Mouse (Mus musculus) embryonic facial prominence, embryonic 15.5 days (tissue): ENCODE measurements around the gene Alg3. TPM values are rescaled to one million over a fixed set of nuclear protein-coding genes. Genes with fewer than 3 reads are reported as not detected.

Experiments used
- ATAC-seq: fragments of 200-750 bp; cut with Nextera tagmentation; 2 replicates; pipeline ENCODE4 v1.8.0; 2017; ENCODE audit warnings: low read depth, moderate TSS enrichment; ENCODE audit not compliant: insufficient number of reproducible peaks, low FRiP score, low TSS enrichment
- H3K27ac ChIP-seq: fragments of 300-500 bp; sonication (generic); replicated peaks from 2 replicates; pipeline ENCODE4 v1.5.1; 2015; ENCODE audit warnings: mild to moderate bottlenecking, inconsistent platforms
- H3K27me3 ChIP-seq: fragments of 300-500 bp; sonication (generic); 2 replicates; pipeline ENCODE4 v1.6.1; 2015; ENCODE audit warnings: inconsistent platforms
- H3K36me3 ChIP-seq: fragments of 300-500 bp; sonication (generic); 2 replicates; pipeline ENCODE4 v1.6.1; 2015; ENCODE audit warnings: mild to moderate bottlenecking, inconsistent platforms
- H3K4me1 ChIP-seq: fragments of 300-500 bp; sonication (generic); 2 replicates; pipeline ENCODE4 v1.6.1; 2015; ENCODE audit warnings: inconsistent platforms
- H3K4me2 ChIP-seq: fragments of 300-500 bp; sonication (generic); replicated peaks from 2 replicates; pipeline ENCODE4 v1.6.1; 2015; ENCODE audit warnings: mild to moderate bottlenecking, inconsistent platforms
- H3K4me3 ChIP-seq: fragments of 300-500 bp; sonication (generic); replicated peaks from 2 replicates; pipeline ENCODE4 v1.5.1; 2015; ENCODE audit warnings: mild to moderate bottlenecking, inconsistent platforms
- H3K9ac ChIP-seq: fragments of 300-500 bp; sonication (generic); 2 replicates; pipeline ENCODE4 v1.6.1; 2015; ENCODE audit warnings: inconsistent platforms
- H3K9me3 ChIP-seq: fragments of 300-500 bp; sonication (generic); replicated peaks from 2 replicates; pipeline ENCODE4 v1.6.1; 2016; ENCODE audit warnings: inconsistent platforms
- WGBS: fragments of 180-500 bp; shearing (Covaris S2); methylation state at CpG from one replicate; pipeline ENCODE4 v1.1.7; 2015; 5-methylcytosine and 5-hydroxymethylcytosine counted together
- polyA plus RNA-seq: library from polyadenylated mRNA; unstranded; fragments of >200 nt; fragmentation: Nextera tagmentation; extraction: Ambion mirVana; gene quantifications from 2 replicates; pipeline ENCODE4 v1.2.1, GENCODE M21; 2015

Alg3 gene
- polyA plus RNA-seq, 1 experiment from 2014 or later: 39.4 TPM

DNA sequence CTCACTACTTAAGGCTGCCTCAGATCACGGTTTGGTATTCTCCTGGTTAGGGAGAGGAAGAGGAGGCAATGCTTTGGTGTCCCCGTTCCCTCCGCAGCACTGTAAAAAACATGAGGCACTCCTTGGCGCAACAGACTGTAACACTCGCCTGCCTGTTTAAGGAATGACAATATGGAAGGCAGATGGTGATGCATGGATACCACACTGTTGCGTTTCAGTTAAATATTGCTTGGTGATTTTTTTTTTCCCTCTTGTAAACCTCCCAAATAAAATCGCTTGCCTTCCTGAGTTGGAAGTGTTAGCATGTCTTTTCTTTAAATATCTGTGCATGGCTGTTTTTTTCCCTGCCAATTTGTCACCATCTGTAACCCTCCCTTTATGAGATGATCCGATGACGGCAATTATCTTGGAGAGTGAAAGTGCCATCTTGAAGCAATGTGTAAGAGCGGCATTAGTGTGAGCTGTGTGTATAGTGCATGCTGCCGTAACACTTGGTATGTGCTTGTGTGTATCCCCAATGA lies 17.4 kb upstream of the Alg3 start:
- 39% methylated on average over 11 of the region's 11 CpGs for WGBS
- no peak overlapping the region for H3K27ac ChIP-seq
- peak overlapping the region; percentile 92; the same call in 1 of the 2 replicates for H3K4me2 ChIP-seq
- peaks cover 13% of the 10 kb centered on the region; the same call in 1 of the 2 replicates for H3K4me1 ChIP-seq
- H3K9me3 ChIP-seq: no peaks in the 10 kb centered on the region
- 0 out of 2 replicates have a peak, but pooled peaks cover 4% of the 10 kb centered on the region for H3K36me3 ChIP-seq
- H3K9ac ChIP-seq: no peak overlapping the region
- H3K27me3 ChIP-seq: peaks cover 12% of the 10 kb centered on the region; the same call in 1 of the 2 replicates
- no peak for ATAC-seq
- H3K4me3 ChIP-seq: peak overlapping the region; percentile 55

DNA sequence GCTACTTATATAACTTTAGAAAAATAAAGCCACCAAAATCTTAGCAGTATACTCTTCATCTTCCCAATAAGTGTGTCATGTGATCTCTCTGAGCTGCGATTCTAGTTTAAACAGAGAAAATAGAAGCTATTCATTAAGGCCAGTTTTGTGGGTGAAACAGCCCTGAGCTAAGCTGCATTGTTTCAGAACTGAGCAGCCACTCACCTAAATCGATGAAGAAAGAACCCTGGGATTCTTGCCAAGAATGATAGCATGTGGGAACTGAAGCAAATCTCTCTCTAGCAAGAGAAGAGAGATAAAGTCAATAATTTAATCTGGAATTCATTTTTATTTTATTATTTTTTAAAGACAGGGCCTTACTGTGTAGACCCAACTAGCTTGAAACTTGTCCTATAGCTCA lies 11.7 kb upstream of the Alg3 start:
- no peak for ATAC-seq
- 40% methylated on average over 2 of the region's 2 CpGs for WGBS
- Histone ChIP-seq H3K27me3 (peaks cover 28% of the 10 kb centered on the region), H3K4me1 (peaks cover 34% of the 10 kb centered on the region), H3K4me3 (no peak overlapping the region), H3K9ac (no peak overlapping the region), H3K9me3 (no peaks in the 10 kb centered on the region), H3K27ac (no peak overlapping the region), H3K36me3 (no peaks in the 10 kb centered on the region), H3K4me2 (no peak overlapping the region)

DNA sequence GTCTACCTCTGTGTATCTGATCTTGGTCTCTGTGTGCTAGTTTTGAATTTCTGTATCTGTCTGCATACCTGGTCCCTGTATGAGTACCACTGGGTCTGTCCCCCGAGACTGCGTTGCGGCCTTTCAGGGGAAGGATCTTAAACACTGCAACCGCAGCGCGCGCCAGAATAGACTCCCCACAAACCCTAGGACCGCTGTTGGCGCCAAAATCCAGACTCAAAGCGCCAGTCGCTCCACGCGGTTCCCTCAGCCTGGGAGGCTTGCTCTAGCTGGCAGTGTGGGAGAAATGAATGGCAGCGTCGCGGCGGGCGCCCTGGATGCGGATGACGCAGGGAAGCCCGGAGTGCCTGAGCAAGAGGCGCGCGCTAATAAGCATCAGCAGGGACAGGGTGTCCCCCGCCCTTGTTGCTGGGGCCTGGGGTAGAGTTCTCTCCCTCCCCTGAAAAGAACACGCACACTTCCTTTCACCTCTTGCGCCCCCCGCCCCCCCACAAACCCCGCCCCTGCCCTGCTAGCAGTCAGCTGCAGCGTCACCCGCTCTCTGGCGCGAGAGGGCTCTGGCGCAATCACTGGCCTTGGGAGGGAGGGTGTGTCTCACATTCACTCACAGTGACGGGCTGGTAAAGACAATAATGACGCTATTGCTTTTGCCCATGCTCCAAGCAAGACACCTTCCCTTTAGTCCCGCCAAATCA lies 10.6 kb upstream of the Alg3 start:
- H3K4me1 ChIP-seq: peaks cover 34% of the 10 kb centered on the region
- peak; percentile 49; the same call in 1 of the 2 replicates for ATAC-seq
- no peaks in the 10 kb centered on the region for H3K9me3 ChIP-seq
- H3K9ac ChIP-seq: peak overlapping the region; percentile 37; the same call in 1 of the 2 replicates
- no peaks in the 10 kb centered on the region for H3K36me3 ChIP-seq
- H3K27me3 ChIP-seq: peaks cover 27% of the 10 kb centered on the region
- peak overlapping the region; percentile 69 for H3K4me3 ChIP-seq
- peak overlapping the region; percentile 99 for H3K4me2 ChIP-seq
- peak overlapping the region; percentile 44; the same call in 1 of the 2 replicates for H3K27ac ChIP-seq
- WGBS: 1% methylated on average over 35 of the region's 37 CpGs

DNA sequence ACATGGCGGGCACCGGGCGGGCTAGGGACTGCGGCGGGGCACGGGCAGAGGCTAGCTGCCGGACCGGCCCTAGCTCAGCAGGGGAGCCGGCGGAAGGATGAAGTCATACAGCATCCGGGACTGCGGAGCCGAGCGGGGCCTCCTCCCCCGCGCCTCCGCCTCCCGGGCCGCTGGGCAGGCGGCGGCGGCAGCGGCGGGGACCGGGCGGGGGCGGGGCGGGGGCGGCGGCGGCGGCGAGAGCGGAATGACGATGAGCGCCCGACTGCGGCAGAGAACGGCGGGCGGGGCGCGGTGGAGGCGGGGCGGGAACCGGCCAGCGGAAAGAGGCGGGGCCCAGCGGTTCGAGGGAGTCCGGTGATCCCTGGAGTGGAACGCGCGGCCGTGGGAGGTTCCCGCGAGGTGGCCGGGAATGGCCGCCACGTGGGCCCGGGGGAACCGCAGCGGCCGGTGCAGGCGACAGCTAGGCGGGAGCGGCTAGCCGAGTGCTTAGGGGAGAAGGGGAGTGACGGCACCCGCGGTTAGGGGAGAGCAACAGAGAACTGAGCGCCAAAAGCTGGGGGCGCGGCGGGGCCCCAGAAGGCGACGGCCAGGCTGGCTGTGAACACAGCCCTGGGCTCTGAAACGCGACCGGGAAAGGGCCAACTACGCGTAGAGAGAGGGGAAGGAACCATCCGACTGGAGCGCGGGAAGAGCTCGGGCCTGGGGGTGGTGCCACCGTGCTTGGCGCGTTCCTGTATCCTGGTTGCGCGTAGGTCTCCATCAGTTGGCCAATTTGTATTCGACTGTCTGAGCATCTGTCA lies 9.9 kb upstream of the Alg3 start, which contains the start of gene Camk2n2:
TSS of gene Camk2n2 (minus strand) at position 97 of the 800 bp plus-strand sequence.
- Histone ChIP-seq H3K27me3 (peaks cover 27% of the 10 kb centered on the region), H3K4me3 (peak within 1 kb of the TSS; percentile 69), H3K36me3 (no peaks in the 10 kb centered on the region), H3K9me3 (no peaks in the 10 kb centered on the region), H3K4me2 (peak within 1 kb of the TSS; percentile 99), H3K27ac (peak within 1 kb of the TSS; percentile 44; the same call in 1 of the 2 replicates), H3K4me1 (peaks cover 34% of the 10 kb centered on the region), H3K9ac (peak within 1 kb of the TSS; percentile 37; the same call in 1 of the 2 replicates)
- under 1% methylated on average over 75 of the region's 92 CpGs for WGBS
- peak; percentile 59 for ATAC-seq

GRCm38 (mm10) chr16:20620751-20621190 lies 9.2 kb upstream of the Alg3 start:
- Histone ChIP-seq H3K9me3 (no peaks in the 10 kb centered on the region), H3K9ac (peak overlapping the region; percentile 37; the same call in 1 of the 2 replicates), H3K27ac (0 out of 2 replicates have a peak overlapping the region, but pooled peaks have one; percentile 17), H3K36me3 (no peaks in the 10 kb centered on the region), H3K4me1 (peaks cover 34% of the 10 kb centered on the region), H3K4me2 (peak overlapping the region; percentile 99), H3K4me3 (peak overlapping the region; percentile 69), H3K27me3 (peaks cover 27% of the 10 kb centered on the region)
- ATAC-seq: no peak
- 0% methylated on average over 32 of the region's 32 CpGs for WGBS

DNA sequence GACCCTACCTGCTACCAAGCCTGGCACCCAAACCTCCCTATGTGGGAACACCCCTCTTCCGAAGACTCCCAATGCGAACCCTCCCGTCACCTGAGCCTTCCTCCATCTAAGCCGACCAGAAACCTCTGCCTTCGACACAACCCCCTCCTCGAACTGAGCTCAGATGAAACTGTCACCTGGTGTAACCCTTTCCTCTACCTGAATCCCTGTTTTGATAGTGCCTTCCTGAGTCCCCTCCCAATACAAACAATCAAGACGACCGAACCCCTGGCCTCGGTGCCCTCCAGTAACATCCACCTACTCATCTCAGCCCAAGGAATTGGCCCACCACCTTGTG lies 8.8 kb upstream of the Alg3 start:
- ATAC-seq: no peak
- Histone ChIP-seq H3K27me3 (peaks cover 27% of the 10 kb centered on the region), H3K9ac (no peak overlapping the region), H3K9me3 (no peaks in the 10 kb centered on the region), H3K4me3 (peak overlapping the region; percentile 69), H3K36me3 (no peaks in the 10 kb centered on the region), H3K4me1 (peaks cover 34% of the 10 kb centered on the region), H3K4me2 (peak overlapping the region; percentile 99), H3K27ac (no peak overlapping the region)
- 2% methylated on average over 9 of the region's 9 CpGs for WGBS

DNA sequence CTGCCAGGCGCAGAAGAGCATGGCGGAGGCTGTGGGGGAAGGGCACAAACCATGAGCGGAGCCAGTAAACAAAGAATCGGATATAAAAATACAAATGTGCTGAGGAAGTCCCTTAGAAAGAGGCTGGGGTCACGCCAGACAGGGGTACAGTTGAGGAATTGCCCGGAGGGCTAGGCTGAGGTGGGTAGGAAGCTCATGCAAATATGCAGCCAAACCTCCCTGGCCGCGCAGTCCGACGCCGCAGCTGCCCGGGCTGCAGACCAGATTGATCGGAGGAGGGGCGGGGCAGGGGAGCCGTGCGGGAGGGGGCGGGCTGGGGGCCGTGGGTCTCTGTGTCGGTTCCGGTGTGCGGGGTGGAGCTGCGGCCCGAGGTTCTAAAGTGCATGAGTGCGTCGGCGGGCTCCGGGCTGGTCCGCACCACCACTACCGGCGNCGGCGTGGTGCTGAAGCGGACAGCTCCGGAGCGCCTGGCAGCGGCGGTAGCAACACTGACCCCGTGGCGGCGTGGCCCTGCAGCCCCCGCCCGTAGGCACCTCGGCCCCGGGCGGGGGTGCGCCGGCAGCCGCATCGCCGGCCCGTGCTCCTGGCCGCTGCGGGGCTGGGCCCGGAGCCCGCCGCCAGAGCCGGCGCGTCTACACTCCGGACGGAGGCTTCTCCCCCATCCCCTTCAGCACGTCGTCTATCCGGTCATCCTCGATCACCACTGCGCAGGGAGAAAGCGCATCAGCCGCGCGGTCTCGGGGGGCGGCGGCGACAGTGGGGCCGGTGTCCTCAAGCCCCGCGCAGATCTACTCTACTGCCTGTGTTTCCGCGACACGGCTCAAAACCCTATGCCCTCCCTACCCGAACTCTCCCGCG lies 8.2 kb upstream of the Alg3 start:
- peak; percentile 58 for ATAC-seq
- Histone ChIP-seq H3K4me2 (peak overlapping the region; percentile 99), H3K4me3 (peak overlapping the region; percentile 69), H3K27me3 (peaks cover 27% of the 10 kb centered on the region), H3K9ac (no peak overlapping the region), H3K9me3 (no peaks in the 10 kb centered on the region), H3K4me1 (peaks cover 34% of the 10 kb centered on the region), H3K36me3 (no peaks in the 10 kb centered on the region), H3K27ac (no peak overlapping the region)
- 2% methylated on average over 81 of the region's 83 CpGs for WGBS

DNA sequence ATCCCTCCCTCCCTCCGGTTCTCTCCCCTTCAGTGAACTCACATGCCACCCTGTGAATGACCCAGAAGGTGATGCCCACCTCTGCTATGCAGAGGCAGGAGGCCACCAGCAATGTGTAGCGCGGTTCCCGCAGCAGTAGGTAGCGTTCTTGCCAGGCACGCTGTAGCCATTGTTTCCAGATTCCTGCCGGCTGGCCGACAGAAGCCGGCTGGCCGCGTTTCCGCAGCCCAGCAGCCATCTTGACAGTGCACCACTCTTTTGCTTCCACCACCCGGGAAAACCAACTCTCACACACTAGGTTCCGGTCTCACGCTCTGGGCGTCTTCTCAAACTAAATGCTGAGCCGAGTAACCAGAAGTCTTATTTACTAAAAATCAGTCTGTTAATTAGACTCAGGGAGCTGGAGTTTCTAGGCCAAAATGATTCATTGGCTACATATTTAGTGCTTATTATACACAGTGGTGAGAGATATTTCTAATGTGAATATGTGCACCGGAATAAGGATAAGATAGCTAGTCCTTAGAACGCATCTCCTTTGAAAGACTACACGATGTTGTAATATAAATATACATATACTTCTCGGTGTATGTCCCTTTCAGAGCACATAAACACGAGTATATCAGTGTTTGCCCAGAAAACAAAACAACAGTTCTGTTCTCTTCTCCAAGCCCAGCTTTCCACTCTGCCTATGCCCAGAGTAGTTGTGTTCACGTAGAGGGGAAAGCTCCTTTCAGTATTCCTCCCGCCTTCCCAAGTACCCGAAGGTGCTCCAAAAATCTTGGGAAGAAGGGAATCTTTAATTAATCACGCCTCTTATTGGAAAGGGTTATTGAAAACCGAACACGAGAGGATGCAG lies 806 bp downstream of the Alg3 start:
- H3K36me3 ChIP-seq: peaks cover 21% of the 10 kb centered on the region
- peak overlapping the region; percentile 79 for H3K27ac ChIP-seq
- under 1% methylated on average over 28 of the region's 28 CpGs for WGBS
- peaks cover 19% of the 10 kb centered on the region for H3K4me1 ChIP-seq
- peak; percentile 61; the same call in 1 of the 2 replicates for ATAC-seq
- H3K9ac ChIP-seq: peak overlapping the region; percentile 80
- H3K27me3 ChIP-seq: no peaks in the 10 kb centered on the region
- no peaks in the 10 kb centered on the region for H3K9me3 ChIP-seq
- H3K4me2 ChIP-seq: peak overlapping the region; percentile 81
- H3K4me3 ChIP-seq: peak overlapping the region; percentile 87

DNA sequence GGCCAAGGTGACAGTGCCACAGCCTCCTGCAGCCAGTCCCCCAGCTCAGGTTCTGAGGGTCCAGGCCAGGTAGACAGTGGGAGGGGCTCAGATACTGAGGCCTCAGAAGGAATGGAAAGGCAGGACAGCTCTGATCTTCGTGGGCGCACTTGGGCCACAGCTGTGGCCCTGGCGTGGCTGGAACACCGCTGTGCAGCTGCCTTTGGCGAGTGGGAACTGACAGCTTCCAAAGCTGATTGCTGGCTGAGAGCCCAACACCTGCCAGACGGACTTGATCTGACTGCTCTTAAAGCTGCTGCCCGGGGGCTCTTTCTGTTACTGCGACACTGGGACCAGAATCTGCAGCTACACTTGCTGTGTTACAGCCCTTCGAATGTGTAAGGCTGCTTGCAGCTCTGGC lies 6.8 kb downstream of the Alg3 start:
- Histone ChIP-seq H3K27me3 (no peaks in the 10 kb centered on the region), H3K4me2 (no peak overlapping the region), H3K4me3 (no peak overlapping the region), H3K9me3 (no peaks in the 10 kb centered on the region), H3K36me3 (peaks cover 38% of the 10 kb centered on the region), H3K27ac (no peak overlapping the region), H3K9ac (no peak overlapping the region), H3K4me1 (peaks cover 11% of the 10 kb centered on the region)
- WGBS: 43% methylated on average over 9 of the region's 9 CpGs
- peak; percentile 39; the same call in 1 of the 2 replicates for ATAC-seq

DNA sequence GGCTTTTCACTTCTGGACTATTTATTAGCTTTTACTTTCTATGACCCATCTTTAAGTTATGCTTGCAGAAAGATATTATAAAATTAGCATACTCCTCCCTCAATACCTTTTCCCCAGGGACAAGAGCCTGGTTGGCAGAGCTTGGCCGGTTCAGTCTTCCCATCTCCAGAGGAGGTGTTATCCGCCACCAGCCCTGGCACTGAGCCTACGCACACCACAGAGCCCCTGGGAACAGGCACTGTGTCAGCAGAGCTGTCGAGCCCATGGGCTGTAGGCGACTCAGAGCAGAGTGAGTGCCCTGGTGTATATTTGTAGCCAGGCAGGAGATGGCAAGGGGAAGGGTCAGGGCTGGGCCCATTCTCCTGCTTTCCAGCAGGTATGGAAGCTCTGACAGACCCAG lies 11.0 kb downstream of the Alg3 start:
- no peak for ATAC-seq
- H3K27me3 ChIP-seq: no peaks in the 10 kb centered on the region
- 66% methylated on average over 5 of the region's 5 CpGs for WGBS

More for the DNA sequence above, 11.0 kb downstream of the Alg3 start:
- no peak overlapping the region for H3K9ac ChIP-seq
- no peak overlapping the region for H3K27ac ChIP-seq
- no peaks in the 10 kb centered on the region for H3K9me3 ChIP-seq
- H3K4me3 ChIP-seq: no peak overlapping the region
- 0 out of 2 replicates have a peak, but pooled peaks cover 4% of the 10 kb centered on the region for H3K4me1 ChIP-seq
- H3K36me3 ChIP-seq: peaks cover 15% of the 10 kb centered on the region; the same call in 1 of the 2 replicates
- H3K4me2 ChIP-seq: no peak overlapping the region
